Mouse (Mus musculus) G1E (cell line): ENCODE measurements around the gene Gabrg3. TPM values are rescaled to one million over a fixed set of nuclear protein-coding genes. Genes with fewer than 3 reads are reported as not detected.

ENCODE experiments used
- ATAC-seq: 2 replicates; pipeline ENCODE4 v1.8.0; 2016; ENCODE audit warnings: mild to moderate bottlenecking; ENCODE audit not compliant: insufficient number of reproducible peaks, poor library complexity, low FRiP score, severe bottlenecking; ENCODE audit errors: extremely low read depth
- DNase-seq: peaks from one replicate; pipeline ENCODE4 v3.0.0; 2012; ENCODE audit warnings: low spot score
- H3K27me3 ChIP-seq: 2 replicates; pipeline ENCODE4 v1.6.1; 2012; ENCODE audit warnings: mild to moderate bottlenecking, low read length, inconsistent platforms; ENCODE audit not compliant: insufficient read depth
- H3K36me3 ChIP-seq: replicated peaks from 2 replicates; pipeline ENCODE3; 2012; ENCODE audit warnings: mild to moderate bottlenecking, inconsistent platforms
- H3K4me1 ChIP-seq: 2 replicates; pipeline ENCODE4 v1.6.1; 2012; ENCODE audit warnings: low read depth, low read length, inconsistent platforms, mixed read lengths; ENCODE audit not compliant: insufficient read depth
- H3K4me3 ChIP-seq: 2 replicates; pipeline ENCODE4 v1.5.1; 2012; ENCODE audit warnings: low read depth, mild to moderate bottlenecking, inconsistent platforms, low read length, moderate library complexity, mixed read lengths
- H3K9me3 ChIP-seq: replicated peaks from 2 replicates; pipeline ENCODE4 v1.6.1; 2012; ENCODE audit warnings: inconsistent platforms
- CTCF ChIP-seq: IDR thresholded peaks from 2 replicates; pipeline ENCODE4 v1.5.1; 2012; ENCODE audit warnings: low read depth, low read length, inconsistent platforms, mixed read lengths
- GATA1 ChIP-seq: IDR thresholded peaks from 2 replicates; pipeline ENCODE4 v1.6.1; 2012; ENCODE audit warnings: borderline replicate concordance, low read length, inconsistent platforms, mixed read lengths
- GATA2 ChIP-seq: IDR thresholded peaks from 2 replicates; pipeline ENCODE4 v1.6.1; 2012; ENCODE audit warnings: low read depth, low read length, inconsistent platforms, borderline replicate concordance
- POLR2AphosphoS5 ChIP-seq: IDR thresholded peaks from 2 replicates; pipeline ENCODE4 v1.6.1; 2012; ENCODE audit warnings: low read depth, low read length, inconsistent platforms; ENCODE audit not compliant: insufficient replicate concordance
- TAL1 ChIP-seq: conservative IDR thresholded peaks from 2 replicates; pipeline ENCODE4 v1.6.1; 2012; ENCODE audit warnings: low read depth, low read length, inconsistent platforms, mixed read lengths
- polyA plus RNA-seq: library from polyadenylated mRNA; stranded (reverse); fragments of >175 nt; gene quantifications from 2 replicates; pipeline ENCODE4 v1.2.3, GENCODE M21; 2012
- total RNA-seq, 2 experiments: library from RNA; stranded (forward) in 1 of 2; stranded (reverse) in 1 of 2; fragments of 200-1000 nt in 1 of 2; fragments of >200 nt in 1 of 2; fragmentation: Nextera tagmentation in 1 of 2; gene quantifications; 2 replicates each; pipeline ENCODE4 v1.2.3; 2014 to 2017

Gene Gabrg3
- total and polyA plus RNA-seq, 3 experiments = 0.27 TPM; not detected in 2

GRCm38 (mm10) chr7:56919499-56919898 lies 467.5 kb downstream of the Gabrg3 start:
- DNase-seq (no peak), ATAC-seq (no peak)
- Histone ChIP-seq H3K27me3 (no peaks in the 10 kb centered on the region), H3K9me3 (no peaks in the 10 kb centered on the region), H3K4me1 (no peaks in the 10 kb centered on the region), H3K4me3 (no peak overlapping the region), H3K36me3 (no peaks in the 10 kb centered on the region)
- no peak for TF ChIP-seq POLR2AphosphoS5
- no peak for TF ChIP-seq GATA1
- no peak for TF ChIP-seq CTCF
- no peak for TF ChIP-seq TAL1
- TF ChIP-seq GATA2 = no peak

DNA sequence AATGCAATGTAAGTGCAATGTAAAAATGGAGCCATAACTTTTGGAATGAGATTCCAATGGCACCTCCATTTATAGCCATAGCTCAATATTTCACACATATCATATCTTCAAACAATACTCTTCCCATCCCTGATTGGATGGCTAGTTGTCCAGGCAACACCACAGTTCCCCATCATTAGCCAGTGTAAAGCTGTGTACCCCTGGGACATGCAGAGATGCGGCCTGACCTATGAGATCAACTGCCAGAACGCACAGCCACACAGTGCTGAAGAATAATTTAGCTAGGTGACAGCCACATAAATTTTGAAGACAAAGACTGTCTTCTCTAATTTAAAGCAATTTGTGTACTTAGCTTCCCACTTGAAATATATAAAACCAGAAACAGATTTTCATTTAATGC lies 472.1 kb downstream of the Gabrg3 start:
- no peak for TF ChIP-seq POLR2AphosphoS5
- TF ChIP-seq CTCF = no peak
- TF ChIP-seq GATA1 = no peak
- no peak for TF ChIP-seq TAL1
- TF ChIP-seq GATA2 = no peak
- Histone ChIP-seq H3K4me1 (no peaks in the 10 kb centered on the region), H3K36me3 (no peaks in the 10 kb centered on the region), H3K4me3 (no peak overlapping the region), H3K27me3 (no peaks in the 10 kb centered on the region), H3K9me3 (no peaks in the 10 kb centered on the region)
- no peak for ATAC-seq
- no peak for DNase-seq

DNA sequence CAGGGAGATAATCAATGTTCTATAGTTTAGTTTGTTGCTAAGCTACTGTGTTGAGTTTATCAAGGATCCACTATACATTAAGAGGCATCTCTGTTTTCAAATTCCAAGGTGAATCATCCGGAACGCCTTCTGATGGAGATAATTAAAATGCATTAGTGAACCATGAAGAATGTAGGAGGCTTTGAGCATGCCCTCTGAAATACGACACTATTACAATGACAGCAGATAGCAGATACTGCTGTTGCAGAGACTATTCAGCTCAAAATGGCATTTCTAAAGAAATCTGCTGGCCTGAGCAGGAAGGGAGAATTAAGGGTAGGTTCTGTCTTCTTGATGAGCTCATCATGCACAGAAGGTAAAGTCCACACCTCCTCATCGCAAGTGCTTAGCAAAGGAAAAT lies 487.2 kb downstream of the Gabrg3 start:
- no peaks in the 10 kb centered on the region for H3K27me3 ChIP-seq
- H3K36me3 ChIP-seq = no peaks in the 10 kb centered on the region
- H3K9me3 ChIP-seq = no peaks in the 10 kb centered on the region
- ATAC-seq = no peak
- H3K4me1 ChIP-seq = no peaks in the 10 kb centered on the region
- no peak for DNase-seq
- no peak overlapping the region for H3K4me3 ChIP-seq
- TF ChIP-seq GATA1 (no peak), TAL1 (no peak), GATA2 (no peak), CTCF (no peak), POLR2AphosphoS5 (no peak)

DNA sequence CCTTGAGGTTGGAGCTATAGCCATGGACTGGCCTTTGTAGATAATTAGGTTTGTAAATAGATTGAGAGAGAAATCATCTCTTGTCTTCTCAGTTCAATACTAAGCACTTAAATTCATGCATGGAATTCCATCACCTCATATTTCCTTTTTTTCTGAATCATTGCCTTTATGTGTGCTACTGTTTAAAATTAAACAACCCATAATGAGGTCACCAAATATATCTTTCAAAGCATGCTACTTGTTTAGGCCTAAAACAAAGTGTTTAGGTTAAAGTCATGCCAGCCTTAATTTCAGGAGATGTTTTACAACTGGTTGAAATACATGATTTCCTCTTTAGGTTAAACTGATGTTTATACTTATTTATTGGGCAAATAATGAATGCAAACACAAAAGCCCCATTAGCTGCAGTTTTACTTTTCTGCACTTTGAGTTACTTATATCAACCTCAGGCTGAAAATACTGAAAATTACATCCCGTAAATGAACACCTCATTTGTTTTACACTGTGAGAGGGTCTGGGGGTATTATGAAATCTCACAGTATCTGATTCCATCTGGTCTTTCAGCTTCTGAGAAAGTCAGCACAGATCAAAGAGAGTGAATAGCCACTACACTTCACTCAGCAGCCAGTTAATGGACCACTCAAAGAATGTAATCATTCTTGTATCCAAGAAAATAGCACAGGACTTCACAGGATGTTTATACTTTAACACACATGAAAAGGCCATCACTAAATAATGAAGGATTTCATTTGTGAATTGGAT lies 519.5 kb downstream of the Gabrg3 start:
- Histone ChIP-seq H3K36me3 (no peaks in the 10 kb centered on the region), H3K4me1 (no peaks in the 10 kb centered on the region), H3K9me3 (0 out of 2 replicates have a peak, but pooled peaks cover 4% of the 10 kb centered on the region), H3K27me3 (no peaks in the 10 kb centered on the region), H3K4me3 (no peak overlapping the region)
- no peak for TF ChIP-seq GATA2
- no peak for TF ChIP-seq GATA1
- no peak for TF ChIP-seq CTCF
- no peak for TF ChIP-seq TAL1
- no peak for TF ChIP-seq POLR2AphosphoS5
- DNase-seq = no peak
- no peak for ATAC-seq

DNA sequence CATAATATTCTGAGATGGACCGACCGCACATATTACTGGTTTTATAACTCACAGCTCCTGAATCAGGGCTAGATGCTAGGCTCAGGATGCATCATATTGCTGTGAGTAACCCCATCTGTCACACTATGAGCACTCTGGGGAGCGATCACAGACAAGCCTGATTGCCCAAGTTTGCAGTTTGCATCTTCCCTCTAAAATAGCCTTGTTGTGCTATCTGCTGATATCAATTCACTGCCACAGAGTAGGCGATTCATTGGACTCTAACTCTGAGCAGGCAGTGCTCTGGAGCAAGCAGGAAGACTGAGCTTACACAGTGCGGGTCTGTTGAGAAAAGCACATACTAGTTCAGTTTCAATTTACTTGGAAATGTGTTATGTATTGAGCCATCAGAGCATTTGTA lies 543.4 kb downstream of the Gabrg3 start:
- peaks cover 12% of the 10 kb centered on the region for H3K9me3 ChIP-seq

DNA sequence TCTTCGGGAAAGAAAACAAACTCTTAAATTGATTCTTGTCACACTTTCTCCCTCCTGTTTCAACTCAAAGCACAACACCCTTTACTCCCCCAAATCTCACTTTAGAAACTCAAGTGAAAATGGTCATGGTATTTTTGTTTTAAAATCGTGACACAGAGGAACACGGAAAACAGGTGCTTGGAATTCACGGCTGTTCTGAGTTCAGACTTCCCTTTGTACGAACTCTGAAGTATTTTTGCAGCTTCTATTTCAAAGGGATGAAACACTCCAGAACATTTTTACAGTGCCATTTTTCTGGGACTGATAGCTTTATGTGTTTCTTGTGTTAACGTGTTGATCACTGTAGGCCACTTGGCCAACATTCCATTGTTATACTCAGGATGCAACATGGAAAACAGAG lies 561.5 kb downstream of the Gabrg3 start:
- no peaks in the 10 kb centered on the region for H3K27me3 ChIP-seq
- ATAC-seq = no peak
- TF ChIP-seq GATA2 (no peak), TAL1 (no peak), GATA1 (no peak), POLR2AphosphoS5 (no peak), CTCF (no peak)
- no peak for DNase-seq
- H3K9me3 ChIP-seq = peaks cover 4% of the 10 kb centered on the region; the same call in 1 of the 2 replicates
- no peak overlapping the region for H3K4me3 ChIP-seq
- H3K36me3 ChIP-seq = no peaks in the 10 kb centered on the region
- no peaks in the 10 kb centered on the region for H3K4me1 ChIP-seq

More for the DNA sequence above, 543.4 kb downstream of the Gabrg3 start:
- Histone ChIP-seq H3K27me3 (no peaks in the 10 kb centered on the region), H3K4me3 (no peak overlapping the region), H3K36me3 (no peaks in the 10 kb centered on the region), H3K4me1 (no peaks in the 10 kb centered on the region)
- TF ChIP-seq GATA1 (no peak), POLR2AphosphoS5 (no peak), TAL1 (no peak), CTCF (no peak), GATA2 (no peak)
- DNase-seq (no peak), ATAC-seq (no peak)
